Mouse (Mus musculus) E14TG2a.4 (cell line): ENCODE measurements around the gene Pank3.

Source experiments
- CTCF ChIP-seq: conservative IDR thresholded peaks from 2 replicates; pipeline ENCODE4 v1.5.1; 2014; ENCODE audit warnings: low read length
- NANOG ChIP-seq: IDR thresholded peaks from 2 replicates; pipeline ENCODE4 v1.6.1; 2014; ENCODE audit warnings: borderline replicate concordance, low read length, mixed read lengths
- POU5F1 ChIP-seq: IDR thresholded peaks from 2 replicates; pipeline ENCODE4 v1.6.1; 2014; ENCODE audit warnings: low read length, borderline replicate concordance

GRCm38 (mm10) chr11:35834022-35834760 is 64.9 kb downstream of the Pank3 start, which contains the start of gene Rars:
- TF ChIP-seq CTCF = peak; percentile 95
- no peak for TF ChIP-seq NANOG
- no peak for TF ChIP-seq POU5F1
